Mouse (Mus musculus) hindbrain, embryonic 10.5 days (tissue): ENCODE measurements around the gene Ofcc1. TPM values are rescaled to one million over a fixed set of nuclear protein-coding genes. Genes with fewer than 3 reads are reported as not detected.

Experiments
- DNase-seq: peaks from one replicate; pipeline ENCODE4 v3.0.0-alpha.2; 2017; ENCODE audit warnings: low spot score
- H3K27ac ChIP-seq: fragments of 300-500 bp; sonication (generic); 2 replicates; pipeline ENCODE4 v1.5.1; 2016; ENCODE audit warnings: mild to moderate bottlenecking, moderate library complexity
- H3K27me3 ChIP-seq: fragments of 300-500 bp; sonication (generic); 2 replicates; pipeline ENCODE4 v1.6.1; 2016; ENCODE audit warnings: mild to moderate bottlenecking; ENCODE audit not compliant: poor library complexity, insufficient read depth, severe bottlenecking
- H3K36me3 ChIP-seq: fragments of 300-500 bp; sonication (generic); 2 replicates; pipeline ENCODE4 v1.6.1; 2016; ENCODE audit warnings: mild to moderate bottlenecking, moderate library complexity
- H3K4me1 ChIP-seq: fragments of 300-500 bp; sonication (generic); replicated peaks from 2 replicates; pipeline ENCODE4 v1.6.1; 2016; ENCODE audit warnings: mild to moderate bottlenecking
- H3K4me3 ChIP-seq: fragments of 300-500 bp; sonication (generic); 2 replicates; pipeline ENCODE4 v1.5.1; 2016; ENCODE audit warnings: mild to moderate bottlenecking, moderate library complexity
- H3K9me3 ChIP-seq: fragments of 300-500 bp; sonication (generic); 2 replicates; pipeline ENCODE4 v1.6.1; 2016; ENCODE audit warnings: mild to moderate bottlenecking, moderate library complexity
- WGBS: fragments of 180-500 bp; shearing (Covaris S2); methylation state at CpG from one replicate; pipeline ENCODE4 v1.1.7; 2016; 5-methylcytosine and 5-hydroxymethylcytosine counted together
- polyA plus RNA-seq: library from polyadenylated mRNA; unstranded; fragments of >200 nt; fragmentation: Nextera tagmentation; extraction: Ambion mirVana; gene quantifications from 2 replicates; pipeline ENCODE4 v1.2.1, GENCODE M21; 2016

Gene Ofcc1
- not detected in 2 replicates for polyA plus RNA-seq

- WGBS: 79% methylated on average over 3 of the region's 3 CpGs
- H3K4me3 ChIP-seq: no peak within 1 kb of the TSS
- H3K27me3 ChIP-seq: no peaks in the 10 kb centered on the region
- no peak for DNase-seq
- H3K36me3 ChIP-seq: no peaks in the 10 kb centered on the region
- peaks cover 9% of the 10 kb centered on the region; the same call in 1 of the 2 replicates for H3K4me1 ChIP-seq
- H3K9me3 ChIP-seq: no peaks in the 10 kb centered on the region
- 0 out of 2 replicates have a peak within 1 kb of the TSS, but pooled peaks have one; percentile 18 for H3K27ac ChIP-seq
These were observed at the start of gene Ofcc1 for GRCm38 (mm10) chr13:40361288-40361687. Gene Ofcc1, minus strand, starts transcription at chr13:40361450.

DNA sequence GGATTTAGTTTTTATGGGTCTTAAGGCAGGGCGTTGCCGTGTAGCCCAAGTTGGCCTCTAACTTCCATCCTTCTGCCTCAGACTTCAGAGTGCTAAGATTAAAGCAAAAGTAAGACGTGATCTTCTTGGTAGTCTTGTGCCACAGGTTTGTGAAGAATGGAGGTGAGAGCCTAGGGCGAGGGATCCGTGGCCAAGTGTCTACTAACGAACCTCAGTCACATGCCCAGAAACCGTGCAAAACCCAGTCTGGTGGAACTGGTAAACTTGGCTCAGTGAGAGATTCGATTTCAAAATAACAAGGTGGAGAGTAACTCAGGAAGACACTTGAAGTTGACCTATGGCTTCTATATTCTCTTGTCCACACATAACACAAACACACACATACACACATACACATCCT, 28.9 kb upstream of the Ofcc1 start:
- Histone ChIP-seq H3K4me3 (no peak overlapping the region), H3K9me3 (no peaks in the 10 kb centered on the region), H3K4me1 (peaks cover 6% of the 10 kb centered on the region; the same call in 1 of the 2 replicates), H3K36me3 (no peaks in the 10 kb centered on the region), H3K27ac (no peak overlapping the region), H3K27me3 (no peaks in the 10 kb centered on the region)
- DNase-seq: no peak
- WGBS: 93% methylated on average over 8 of the region's 8 CpGs

DNA sequence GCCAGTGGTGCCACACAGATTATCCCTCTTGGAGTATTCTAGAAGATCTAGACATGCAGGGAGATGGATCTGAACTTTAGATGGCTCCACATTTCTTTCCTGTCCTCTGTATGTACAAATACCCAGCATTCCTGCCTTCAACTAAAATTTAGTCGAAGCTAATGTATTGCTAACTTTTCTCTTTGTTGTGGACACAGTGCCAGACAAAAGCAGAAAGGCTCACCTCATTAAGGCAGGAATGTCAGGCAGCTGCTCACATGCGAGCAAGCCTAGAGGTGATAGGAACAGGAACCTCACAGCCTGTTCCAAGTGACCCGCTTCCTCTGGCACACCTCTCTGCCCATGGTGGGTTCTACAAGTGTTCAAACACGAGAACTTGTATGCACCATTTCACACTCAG, 26.2 kb upstream of the Ofcc1 start:
- no peak overlapping the region for H3K4me3 ChIP-seq
- no peaks in the 10 kb centered on the region for H3K27me3 ChIP-seq
- no peaks in the 10 kb centered on the region for H3K9me3 ChIP-seq
- H3K36me3 ChIP-seq: no peaks in the 10 kb centered on the region
- no peak for DNase-seq
- WGBS: 58% methylated on average over 4 of the region's 4 CpGs
- H3K4me1 ChIP-seq: peaks cover 15% of the 10 kb centered on the region; the same call in 1 of the 2 replicates
- no peak overlapping the region for H3K27ac ChIP-seq

- no peak overlapping the region for H3K4me3 ChIP-seq
- H3K9me3 ChIP-seq: 0 out of 2 replicates have a peak, but pooled peaks cover under 1% of the 10 kb centered on the region
- DNase-seq: no peak
- H3K27me3 ChIP-seq: no peaks in the 10 kb centered on the region
- H3K36me3 ChIP-seq: no peaks in the 10 kb centered on the region
- WGBS: 65% methylated on average over 4 of the region's 4 CpGs
- H3K27ac ChIP-seq: no peak overlapping the region
- peaks cover 15% of the 10 kb centered on the region; the same call in 1 of the 2 replicates for H3K4me1 ChIP-seq
These were observed 23.7 kb upstream of the Ofcc1 start for GRCm38 (mm10) chr13:40384962-40385361.

DNA sequence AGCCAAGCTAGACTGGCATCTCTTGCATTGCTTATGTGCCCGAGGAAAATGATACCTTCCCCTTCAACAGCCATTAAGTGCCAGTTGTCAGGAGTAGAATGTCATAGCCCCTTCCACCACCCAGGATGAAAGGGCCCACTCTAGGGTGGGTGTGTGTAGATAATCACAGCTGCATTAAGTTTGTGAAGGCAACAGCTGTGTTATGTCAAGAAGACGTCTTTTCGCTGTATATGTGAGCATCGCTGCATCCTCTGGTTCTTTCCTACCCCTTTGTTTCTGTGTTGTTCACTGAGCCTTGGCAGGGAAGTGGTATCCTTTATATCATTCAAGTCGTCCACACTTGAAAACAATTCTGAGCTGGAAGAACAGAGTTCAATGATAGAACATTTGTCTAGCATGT, 15.5 kb upstream of the Ofcc1 start:
- no peak overlapping the region for H3K27ac ChIP-seq
- DNase-seq: no peak
- H3K4me3 ChIP-seq: no peak overlapping the region
- H3K9me3 ChIP-seq: 0 out of 2 replicates have a peak, but pooled peaks cover 5% of the 10 kb centered on the region
- H3K27me3 ChIP-seq: no peaks in the 10 kb centered on the region
- WGBS: 74% methylated on average over 5 of the region's 5 CpGs
- no peaks in the 10 kb centered on the region for H3K36me3 ChIP-seq
- no peaks in the 10 kb centered on the region for H3K4me1 ChIP-seq

DNA sequence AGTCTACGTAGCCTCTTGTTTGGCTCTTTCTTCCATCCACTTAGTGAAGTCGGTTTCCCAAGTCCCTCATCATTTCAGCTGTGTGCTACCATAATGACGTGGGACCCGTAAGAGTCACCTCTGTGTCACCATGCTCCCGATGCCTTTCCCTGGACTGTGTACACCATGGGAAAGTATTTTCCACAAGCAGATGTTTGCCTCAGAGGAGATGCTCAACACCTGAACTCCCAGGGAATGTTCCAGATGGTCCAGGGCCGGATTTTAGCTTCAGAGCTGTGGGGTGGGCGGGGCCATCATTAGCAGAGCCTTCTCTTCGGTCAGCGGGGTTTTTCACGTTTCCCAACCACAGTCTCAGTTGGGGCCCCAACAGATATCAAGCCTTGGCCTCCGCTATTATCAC, 5.5 kb upstream of the Ofcc1 start:
- DNase-seq: no peak
- WGBS: 88% methylated on average over 11 of the region's 11 CpGs
- Histone ChIP-seq H3K36me3 (no peaks in the 10 kb centered on the region), H3K27me3 (no peaks in the 10 kb centered on the region), H3K4me3 (no peak overlapping the region), H3K4me1 (no peaks in the 10 kb centered on the region), H3K9me3 (0 out of 2 replicates have a peak, but pooled peaks cover 4% of the 10 kb centered on the region), H3K27ac (no peak overlapping the region)

- H3K27me3 ChIP-seq: no peaks in the 10 kb centered on the region
- 72% methylated on average over 4 of the region's 4 CpGs for WGBS
- no peaks in the 10 kb centered on the region for H3K9me3 ChIP-seq
- H3K36me3 ChIP-seq: no peaks in the 10 kb centered on the region
- H3K27ac ChIP-seq: no peak overlapping the region
- DNase-seq: no peak
- peaks cover 9% of the 10 kb centered on the region; the same call in 1 of the 2 replicates for H3K4me1 ChIP-seq
- H3K4me3 ChIP-seq: no peak overlapping the region
These were observed 3.6 kb upstream of the Ofcc1 start for GRCm38 (mm10) chr13:40364855-40365254.

GRCm38 (mm10) chr13:40360692-40361091, 558 bp downstream of the Ofcc1 start:
- no peaks in the 10 kb centered on the region for H3K27me3 ChIP-seq
- no peak overlapping the region for H3K4me3 ChIP-seq
- WGBS: 46% methylated on average over 4 of the region's 4 CpGs
- H3K36me3 ChIP-seq: no peaks in the 10 kb centered on the region
- H3K9me3 ChIP-seq: no peaks in the 10 kb centered on the region
- H3K27ac ChIP-seq: no peak overlapping the region
- no peak for DNase-seq
- H3K4me1 ChIP-seq: peaks cover 9% of the 10 kb centered on the region; the same call in 1 of the 2 replicates

DNA sequence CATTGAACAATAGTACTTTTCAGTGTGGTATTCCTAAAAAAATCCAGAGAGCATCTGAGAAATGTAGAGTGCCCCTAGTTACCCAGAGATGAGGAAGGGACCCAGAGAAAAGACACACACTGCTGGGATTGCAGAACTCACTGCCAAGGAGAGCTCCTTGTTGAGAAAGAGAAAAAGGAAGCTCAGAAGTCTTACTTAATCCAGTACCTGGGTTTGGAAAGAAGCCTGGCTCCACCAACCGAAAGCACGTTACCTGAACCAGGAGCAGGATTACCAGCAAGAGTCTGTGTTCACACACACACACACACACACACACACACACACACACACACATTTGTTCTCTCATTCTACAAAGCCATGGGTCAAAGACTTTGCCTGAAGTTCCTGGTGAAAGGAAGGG, 14.2 kb downstream of the Ofcc1 start:
- Histone ChIP-seq H3K4me3 (no peak overlapping the region), H3K4me1 (no peaks in the 10 kb centered on the region), H3K27me3 (no peaks in the 10 kb centered on the region), H3K36me3 (no peaks in the 10 kb centered on the region), H3K27ac (no peak overlapping the region), H3K9me3 (no peaks in the 10 kb centered on the region)
- DNase-seq: no peak
- 94% methylated on average over 2 of the region's 2 CpGs for WGBS

- H3K36me3 ChIP-seq: no peaks in the 10 kb centered on the region
- no peak overlapping the region for H3K4me3 ChIP-seq
- DNase-seq: no peak
- no peaks in the 10 kb centered on the region for H3K4me1 ChIP-seq
- 81% methylated on average over 5 of the region's 5 CpGs for WGBS
- no peaks in the 10 kb centered on the region for H3K27me3 ChIP-seq
- H3K27ac ChIP-seq: no peak overlapping the region
- no peaks in the 10 kb centered on the region for H3K9me3 ChIP-seq
These were observed 37.9 kb downstream of the Ofcc1 start for GRCm38 (mm10) chr13:40323301-40323700.

GRCm38 (mm10) chr13:40320814-40321525, 40.3 kb downstream of the Ofcc1 start:
- Histone ChIP-seq H3K4me1 (no peaks in the 10 kb centered on the region), H3K4me3 (no peak overlapping the region), H3K9me3 (no peaks in the 10 kb centered on the region), H3K27ac (no peak overlapping the region), H3K27me3 (no peaks in the 10 kb centered on the region), H3K36me3 (no peaks in the 10 kb centered on the region)
- DNase-seq: no peak
- WGBS: 86% methylated on average over 6 of the region's 6 CpGs

DNA sequence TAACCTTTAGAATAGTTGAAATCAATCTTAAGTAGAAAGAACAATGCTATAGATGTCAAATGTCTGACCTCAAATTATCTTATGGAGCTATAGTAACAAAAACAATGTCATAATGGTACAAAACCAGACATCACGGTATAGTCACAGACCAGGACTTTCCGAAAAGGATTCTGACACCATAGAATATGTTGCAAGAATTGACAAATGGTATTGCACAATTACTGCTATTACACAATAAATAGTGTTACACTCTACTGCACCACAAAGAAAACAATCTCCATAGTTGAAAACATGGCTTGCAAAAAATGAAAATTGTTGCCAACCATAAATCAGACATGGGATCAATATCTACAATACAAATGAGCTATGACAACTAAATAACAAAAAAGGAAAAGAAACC, 43.5 kb downstream of the Ofcc1 start:
- H3K36me3 ChIP-seq: no peaks in the 10 kb centered on the region
- 96% methylated on average over 2 of the region's 2 CpGs for WGBS
- H3K4me1 ChIP-seq: no peaks in the 10 kb centered on the region
- no peak overlapping the region for H3K27ac ChIP-seq
- H3K4me3 ChIP-seq: no peak overlapping the region
- H3K27me3 ChIP-seq: no peaks in the 10 kb centered on the region
- H3K9me3 ChIP-seq: no peaks in the 10 kb centered on the region
- DNase-seq: no peak

GRCm38 (mm10) chr13:40315158-40315792, 46.0 kb downstream of the Ofcc1 start:
- 78% methylated on average over 4 of the region's 4 CpGs for WGBS
- Histone ChIP-seq H3K27me3 (no peaks in the 10 kb centered on the region), H3K27ac (no peak overlapping the region), H3K4me3 (no peak overlapping the region), H3K4me1 (no peaks in the 10 kb centered on the region), H3K36me3 (no peaks in the 10 kb centered on the region), H3K9me3 (no peaks in the 10 kb centered on the region)
- no peak for DNase-seq
